Mouse (Mus musculus) large intestine, adult 2 months (tissue): ENCODE results near the gene Olfr986. TPM values are rescaled to one million over a fixed set of nuclear protein-coding genes. Genes with fewer than 3 reads are reported as not detected.
A peak's percentile ranks its signal among the peaks of the same experiment; 100 is the strongest.
"Not testable (repeated sequence)": the region's sequence is repeated elsewhere in the genome, so short reads cannot be mapped to it uniquely, and the experiment has no call there.

ENCODE experiments used
- DNase-seq: peaks from one replicate; pipeline ENCODE4 v3.0.0-alpha.2; 2012; ENCODE audit warnings: low read depth, low spot score
- WGBS: fragments of 180-500 bp; shearing (Covaris S2); methylation state at CpG from one replicate; pipeline ENCODE4 v1.1.7; 2018; 5-methylcytosine and 5-hydroxymethylcytosine counted together
- polyA plus RNA-seq: library from polyadenylated mRNA; depleted of rRNA; stranded (reverse); fragments of >200 nt; gene quantifications from 2 replicates; pipeline ENCODE4 v1.2.3, GENCODE M21; 2012; rRNA removed

Olfr986 gene
- polyA plus RNA-seq: not detected in 2 replicates

GRCm38 (mm10) chr9:40180620-40181019 lies at the start of gene Olfr986:
Olfr986 (plus strand) TSS chr9:40180920.
- no peak for DNase-seq
- 88% methylated on average over 5 of the region's 5 CpGs for WGBS

GRCm38 (mm10) chr9:40136987-40137688 lies 43.6 kb upstream of the Olfr986 start:
- WGBS: 71% methylated on average over 6 of the region's 6 CpGs
- no peak for DNase-seq

GRCm38 (mm10) chr9:40139484-40139883 lies 41.2 kb upstream of the Olfr986 start:
- no peak for DNase-seq
- 27% methylated on average over 4 of the region's 4 CpGs for WGBS

- DNase-seq: no peak
- WGBS: 65% methylated on average over 1 of the region's 1 CpGs
Observed at GRCm38 (mm10) chr9:40141544-40141943, 39.2 kb upstream of the Olfr986 start.

- no peak for DNase-seq
- WGBS: 66% methylated on average over 4 of the region's 4 CpGs
Observed at GRCm38 (mm10) chr9:40155118-40155644, 25.5 kb upstream of the Olfr986 start.

- no peak for DNase-seq
- 92% methylated on average over 1 of the region's 1 CpGs for WGBS
Observed at GRCm38 (mm10) chr9:40166446-40166845, 14.3 kb upstream of the Olfr986 start.

GRCm38 (mm10) chr9:40177017-40177416 lies 3.7 kb upstream of the Olfr986 start:
- 71% methylated on average over 6 of the region's 6 CpGs for WGBS
- DNase-seq: no peak

GRCm38 (mm10) chr9:40185166-40185565 lies 4.4 kb downstream of the Olfr986 start:
- 70% methylated on average over 2 of the region's 2 CpGs for WGBS
- DNase-seq: not testable (repeated sequence)

GRCm38 (mm10) chr9:40191086-40191876 lies 10.6 kb downstream of the Olfr986 start:
- DNase-seq: no peak
- WGBS: 75% methylated on average over 9 of the region's 9 CpGs

GRCm38 (mm10) chr9:40192098-40193038 lies 11.6 kb downstream of the Olfr986 start, which contains the start of gene Zfp202:
Zfp202 (plus strand) TSS chr9:40192316.
- DNase-seq: no peak
- under 1% methylated on average over 63 of the region's 63 CpGs for WGBS

GRCm38 (mm10) chr9:40195981-40196380 lies 15.3 kb downstream of the Olfr986 start:
- no peak for DNase-seq
- WGBS: 41% methylated on average over 3 of the region's 3 CpGs

GRCm38 (mm10) chr9:40206546-40206950 lies 25.8 kb downstream of the Olfr986 start:
- 66% methylated on average over 5 of the region's 5 CpGs for WGBS
- no peak for DNase-seq

- no peak for DNase-seq
- WGBS: 86% methylated on average over 2 of the region's 2 CpGs
Observed at GRCm38 (mm10) chr9:40210744-40211143, 30.0 kb downstream of the Olfr986 start.

- WGBS: 94% methylated on average over 5 of the region's 5 CpGs
- DNase-seq: no peak
Observed at GRCm38 (mm10) chr9:40214058-40214457, 33.3 kb downstream of the Olfr986 start.

GRCm38 (mm10) chr9:40216651-40217050 lies 35.9 kb downstream of the Olfr986 start:
- 66% methylated on average over 4 of the region's 4 CpGs for WGBS

GRCm38 (mm10) chr9:40224289-40224688 lies 43.6 kb downstream of the Olfr986 start:
- WGBS: 62% methylated on average over 4 of the region's 4 CpGs

More at GRCm38 (mm10) chr9:40216651-40217050, 35.9 kb downstream of the Olfr986 start:
- no peak for DNase-seq

GRCm38 (mm10) chr9:40227874-40228789 lies 47.4 kb downstream of the Olfr986 start:
- DNase-seq: peak; percentile 73
- WGBS: 64% methylated on average over 10 of the region's 10 CpGs

More at GRCm38 (mm10) chr9:40224289-40224688, 43.6 kb downstream of the Olfr986 start:
- no peak for DNase-seq

- DNase-seq: no peak
- WGBS: 59% methylated on average over 6 of the region's 6 CpGs
Observed at GRCm38 (mm10) chr9:40228804-40229331, 48.1 kb downstream of the Olfr986 start.
